Mouse (Mus musculus): ENCODE measurements around the gene Tex21. TPM values are rescaled to one million over a fixed set of nuclear protein-coding genes. Genes with fewer than 3 reads are reported as not detected.
"Not testable (repeated sequence)": the region's sequence is repeated elsewhere in the genome, so short reads cannot be mapped to it uniquely, and the experiment has no call there.

The Tex21 gene
- polyA plus RNA-seq, 1 experiment from 2014 or later: not detected

DNA sequence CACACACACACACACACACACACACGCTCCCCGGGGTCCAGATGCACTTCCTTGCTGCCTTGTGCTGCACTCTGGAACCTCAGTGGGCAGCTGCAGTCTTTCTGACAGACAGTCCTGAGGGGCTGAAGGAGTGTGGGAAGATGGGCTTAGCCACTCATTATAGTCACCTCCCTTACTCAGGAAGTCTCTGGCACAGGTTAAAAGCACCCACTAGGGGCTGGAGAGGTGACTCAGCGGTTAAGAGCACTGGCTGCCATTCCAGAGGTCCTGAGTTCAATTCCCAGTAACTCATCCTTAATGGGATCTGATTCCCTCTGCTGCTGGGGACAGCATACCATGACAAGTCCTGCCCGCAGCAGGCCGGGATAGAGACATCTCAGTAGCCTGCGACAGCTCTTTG is 15.9 kb downstream of the Tex21 start:
- ATAC-seq (ENCODE audit: low FRiP score, low read depth): no peak
- Histone ChIP-seq H3K4me3 (no peak overlapping the region), H3K27ac (replicated peaks) (no peak overlapping the region), H3K36me3 (no peaks in the 10 kb centered on the region), H3K4me2 (replicated peaks) (no peak overlapping the region), H3K4me1 (no peaks in the 10 kb centered on the region), H3K27me3 (no peaks in the 10 kb centered on the region), H3K9me3 (no peaks in the 10 kb centered on the region), H3K9ac (replicated peaks) (no peak overlapping the region)
- 85% methylated on average over 6 of the region's 6 CpGs for WGBS

DNA sequence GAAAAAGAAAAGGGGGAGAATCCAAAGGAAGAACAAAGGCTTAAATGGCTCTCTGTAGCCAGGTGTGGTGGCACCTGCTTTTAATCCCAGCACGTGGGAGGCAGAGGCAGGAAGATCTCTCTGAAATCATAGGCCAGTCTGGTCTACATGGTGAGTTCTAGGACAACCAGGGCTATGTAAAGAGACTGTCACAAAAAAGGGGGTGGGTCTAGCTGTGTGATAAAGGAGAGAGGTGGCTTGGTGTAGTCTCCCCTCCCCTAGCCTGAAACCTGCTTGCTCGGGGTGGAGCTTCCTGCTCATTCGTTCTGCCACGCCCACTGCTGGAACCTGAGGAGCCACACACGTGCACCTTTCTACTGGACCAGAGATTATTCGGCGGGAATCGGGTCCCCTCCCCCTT is 24.4 kb downstream of the Tex21 start:
- H3K27me3 ChIP-seq: not testable (repeated sequence)
- WGBS: 58% methylated on average over 4 of the region's 8 CpGs

DNA sequence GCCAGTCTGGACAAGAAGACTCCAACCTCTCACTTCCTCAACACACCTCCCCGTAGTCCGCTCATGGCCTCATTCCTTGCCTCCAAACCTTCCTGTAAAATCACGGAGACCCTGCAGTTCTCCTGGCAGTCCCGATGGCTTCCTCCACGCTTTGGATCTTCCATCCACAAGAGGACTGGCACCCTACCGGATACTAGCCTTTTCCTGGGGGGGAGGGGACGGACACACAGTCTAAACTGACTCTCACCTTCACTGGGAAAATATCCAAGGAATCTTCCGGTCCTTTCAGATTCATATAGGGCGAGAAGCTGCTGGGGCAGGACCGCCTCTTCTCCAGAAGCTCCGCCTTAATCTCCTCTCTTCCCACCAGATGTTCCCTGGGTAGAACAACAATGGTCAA is 29.8 kb downstream of the Tex21 start:
- 77% methylated on average over 11 of the region's 11 CpGs for WGBS
- Histone ChIP-seq H3K4me2 (replicated peaks) (no peak overlapping the region), H3K36me3 (no peaks in the 10 kb centered on the region), H3K9ac (replicated peaks) (no peak overlapping the region), H3K9me3 (no peaks in the 10 kb centered on the region), H3K27ac (replicated peaks) (no peak overlapping the region), H3K27me3 (no peaks in the 10 kb centered on the region), H3K4me1 (0 out of 2 replicates have a peak, but pooled peaks cover 3% of the 10 kb centered on the region), H3K4me3 (no peak overlapping the region)
- ATAC-seq (ENCODE audit: low FRiP score, low read depth): no peak

More for the DNA sequence above, 24.4 kb downstream of the Tex21 start:
- not testable (repeated sequence) for H3K9me3 ChIP-seq; H3K4me2 ChIP-seq (replicated peaks); H3K27ac ChIP-seq (replicated peaks); H3K4me3 ChIP-seq; H3K9ac ChIP-seq (replicated peaks); ATAC-seq (ENCODE audit: low FRiP score, low read depth); H3K36me3 ChIP-seq; H3K4me1 ChIP-seq

DNA sequence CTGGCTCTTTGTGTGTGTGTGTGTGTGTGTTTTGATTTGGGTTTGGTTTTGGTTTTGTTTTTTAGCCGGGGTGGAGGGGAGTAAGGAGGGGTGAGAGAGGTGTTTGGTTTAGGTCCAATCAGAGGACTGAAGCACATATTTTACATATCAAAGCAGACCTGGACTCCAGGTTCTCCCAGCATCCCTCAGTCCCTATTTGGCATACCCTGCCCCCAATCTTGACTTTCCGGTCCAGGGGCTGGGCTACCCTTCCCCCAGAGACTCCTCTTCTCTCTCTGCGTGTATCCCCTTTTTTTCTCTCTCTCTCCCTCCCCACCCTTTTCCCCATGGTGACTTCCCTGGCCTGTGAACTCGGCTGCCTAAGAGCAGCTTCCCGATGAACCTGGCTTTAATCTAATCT is 31.4 kb downstream of the Tex21 start:
- H3K4me2 ChIP-seq (replicated peaks): no peak overlapping the region
- H3K4me3 ChIP-seq: no peak overlapping the region
- no peaks in the 10 kb centered on the region for H3K9me3 ChIP-seq
- 25% methylated on average over 5 of the region's 5 CpGs for WGBS
- no peaks in the 10 kb centered on the region for H3K27me3 ChIP-seq
- H3K27ac ChIP-seq (replicated peaks): no peak overlapping the region
- no peaks in the 10 kb centered on the region for H3K36me3 ChIP-seq
- 0 out of 2 replicates have a peak, but pooled peaks cover 3% of the 10 kb centered on the region for H3K4me1 ChIP-seq
- no peak overlapping the region for H3K9ac ChIP-seq (replicated peaks)
- no peak for ATAC-seq (ENCODE audit: low FRiP score, low read depth)

DNA sequence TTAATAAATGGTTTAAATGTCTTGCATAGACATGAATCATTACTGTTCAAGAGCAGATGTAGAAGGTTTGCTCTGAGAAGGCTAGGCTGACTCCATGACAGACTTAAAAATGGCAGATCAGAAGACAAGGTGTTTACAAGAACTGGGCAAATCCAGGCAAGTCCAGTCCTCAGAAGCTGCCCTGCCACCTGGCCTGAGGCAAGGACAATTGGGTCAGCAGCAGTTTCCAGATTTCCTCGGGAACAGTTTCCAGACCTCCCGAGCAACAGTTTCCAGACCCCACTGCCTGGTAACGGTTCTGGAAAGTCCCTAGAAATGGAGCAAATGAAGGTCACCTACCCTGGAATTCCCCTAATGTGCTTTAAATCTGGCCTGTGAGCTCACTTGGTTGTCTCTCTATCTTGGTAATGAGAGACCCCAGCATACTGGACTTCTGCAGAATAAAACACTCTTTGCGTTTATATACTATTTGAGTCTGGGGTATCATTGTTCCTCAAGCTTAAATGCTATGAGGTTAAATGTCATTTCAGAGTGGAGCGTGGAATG is 37.0 kb downstream of the Tex21 start:
- ATAC-seq (ENCODE audit: low FRiP score, low read depth): no peak
- 94% methylated on average over 5 of the region's 5 CpGs for WGBS
- Histone ChIP-seq H3K36me3 (no peaks in the 10 kb centered on the region), H3K4me2 (replicated peaks) (no peak overlapping the region), H3K4me1 (no peaks in the 10 kb centered on the region), H3K9ac (replicated peaks) (no peak overlapping the region), H3K4me3 (no peak overlapping the region), H3K27me3 (no peaks in the 10 kb centered on the region), H3K27ac (replicated peaks) (no peak overlapping the region), H3K9me3 (no peaks in the 10 kb centered on the region)

DNA sequence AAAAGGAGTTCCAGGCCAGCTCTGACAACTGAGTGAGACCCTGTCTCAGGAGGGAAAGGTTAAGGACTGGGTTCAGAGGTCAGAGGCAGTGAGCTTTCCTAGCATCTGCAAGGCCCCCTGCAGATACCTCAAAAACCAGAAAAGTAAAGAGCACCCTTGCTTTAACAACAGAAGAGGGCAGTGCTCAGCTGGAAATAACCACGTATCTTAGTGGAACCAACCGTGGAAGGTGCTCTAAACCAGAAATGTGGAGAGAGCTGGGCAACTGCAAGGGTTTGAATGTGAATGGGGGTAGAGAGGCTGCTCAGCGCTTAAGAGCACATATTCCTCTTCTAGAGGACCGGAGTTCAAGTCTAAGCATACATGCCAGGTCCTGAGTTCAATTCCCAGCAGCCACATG is 46.2 kb downstream of the Tex21 start:
- Histone ChIP-seq H3K9ac (replicated peaks) (no peak overlapping the region), H3K4me2 (replicated peaks) (no peak overlapping the region), H3K36me3 (no peaks in the 10 kb centered on the region), H3K9me3 (no peaks in the 10 kb centered on the region), H3K27ac (replicated peaks) (no peak overlapping the region), H3K4me1 (peaks cover 10% of the 10 kb centered on the region), H3K27me3 (peaks cover 9% of the 10 kb centered on the region), H3K4me3 (no peak overlapping the region)
- 78% methylated on average over 4 of the region's 4 CpGs for WGBS
- ATAC-seq (ENCODE audit: low FRiP score, low read depth): no peak

DNA sequence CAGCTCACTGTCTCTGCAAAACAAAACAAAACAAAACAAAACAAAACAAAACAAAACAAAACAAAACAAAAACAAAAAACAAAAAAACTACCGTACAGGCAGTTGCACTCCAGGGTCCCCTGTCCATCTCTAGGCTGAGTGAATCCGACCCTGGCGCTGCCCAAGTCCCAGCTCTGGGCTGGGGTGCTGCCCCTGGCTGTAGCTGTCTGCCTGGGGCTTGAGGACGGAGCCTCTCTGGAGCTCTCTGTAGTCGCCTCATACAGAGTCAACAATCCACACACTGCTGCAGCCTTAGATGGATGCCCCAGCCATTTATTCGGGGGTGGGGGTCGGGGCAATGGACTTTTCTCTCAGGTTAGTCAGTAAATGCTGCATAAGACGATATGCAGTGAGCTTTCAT is 49.5 kb downstream of the Tex21 start:
- H3K9me3 ChIP-seq: no peaks in the 10 kb centered on the region
- ATAC-seq (ENCODE audit: low FRiP score, low read depth): peak; percentile 56; the same call in 1 of the 2 replicates
- peak overlapping the region; percentile 41; the same call in 1 of the 2 replicates for H3K9ac ChIP-seq (replicated peaks)
- peak overlapping the region; percentile 36 for H3K4me3 ChIP-seq
- H3K36me3 ChIP-seq: no peaks in the 10 kb centered on the region
- peaks cover 10% of the 10 kb centered on the region for H3K4me1 ChIP-seq
- 36% methylated on average over 8 of the region's 8 CpGs for WGBS
- peak overlapping the region; percentile 68 for H3K4me2 ChIP-seq (replicated peaks)
- peaks cover 23% of the 10 kb centered on the region for H3K27me3 ChIP-seq
- no peak overlapping the region for H3K27ac ChIP-seq (replicated peaks)

DNA sequence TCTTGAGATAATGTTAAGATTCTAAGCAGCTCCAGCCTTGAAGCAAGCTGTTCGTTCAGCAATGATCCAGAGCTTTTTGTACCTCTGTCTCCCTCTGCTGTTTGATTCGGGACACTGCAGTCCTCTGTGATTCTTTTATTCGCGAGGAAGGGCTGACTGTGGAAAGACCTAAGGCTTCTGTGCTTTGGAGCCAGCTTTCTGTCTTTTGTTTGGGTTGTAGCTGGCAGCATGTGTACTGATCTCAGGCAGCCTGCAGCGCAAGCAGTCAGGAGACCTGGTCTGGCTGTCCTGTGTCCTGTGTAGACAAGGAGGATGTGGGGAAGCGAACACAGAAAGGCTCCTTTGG is 49.9 kb downstream of the Tex21 start:
- Histone ChIP-seq H3K9me3 (no peaks in the 10 kb centered on the region), H3K4me3 (peak overlapping the region; percentile 36), H3K9ac (replicated peaks) (peak overlapping the region; percentile 41), H3K36me3 (no peaks in the 10 kb centered on the region), H3K27me3 (peaks cover 23% of the 10 kb centered on the region), H3K4me2 (replicated peaks) (peak overlapping the region; percentile 68), H3K27ac (replicated peaks) (no peak overlapping the region), H3K4me1 (peaks cover 10% of the 10 kb centered on the region)
- peak; percentile 80 for ATAC-seq (ENCODE audit: low FRiP score, low read depth)
- WGBS: 8% methylated on average over 6 of the region's 6 CpGs

DNA sequence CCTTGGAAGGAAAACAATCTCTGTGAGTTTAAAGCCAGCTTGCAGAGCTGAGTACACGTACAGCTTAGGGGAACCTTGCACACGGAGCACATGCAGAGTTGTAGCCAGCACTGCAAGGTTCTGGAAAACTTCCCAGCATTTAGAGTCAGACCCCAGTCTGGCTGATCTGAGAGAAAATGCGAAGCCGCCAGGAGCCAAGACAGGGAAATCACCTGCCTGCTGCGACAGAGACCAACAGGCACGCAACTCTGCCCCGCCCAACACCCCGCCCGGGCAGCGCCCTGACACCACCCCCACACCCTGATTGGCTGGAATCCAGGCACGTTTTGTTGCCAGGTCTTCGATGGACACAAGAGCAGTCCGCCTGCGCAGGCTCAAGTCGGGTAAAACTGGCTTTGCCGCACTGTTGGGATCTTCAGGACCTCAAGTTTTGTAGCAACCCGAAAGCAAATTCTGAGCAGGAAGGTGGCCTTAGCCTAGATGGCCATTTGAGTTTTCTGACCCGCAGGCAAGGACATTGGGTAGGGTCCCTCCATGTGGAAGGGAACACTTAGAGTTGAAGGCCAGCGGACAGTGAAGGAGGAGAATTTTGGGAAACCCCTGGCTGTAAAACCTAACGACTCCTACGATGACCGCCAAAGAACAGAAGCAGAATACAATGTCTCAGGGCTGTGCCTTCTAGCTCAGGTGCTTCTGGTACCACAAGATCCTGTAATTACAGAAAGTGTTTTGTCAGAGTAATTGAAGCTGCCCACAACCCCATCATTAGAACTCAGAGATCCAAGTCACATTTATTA is 50.4 kb downstream of the Tex21 start:
- Histone ChIP-seq H3K27me3 (peaks cover 23% of the 10 kb centered on the region), H3K4me1 (peaks cover 10% of the 10 kb centered on the region), H3K9me3 (no peaks in the 10 kb centered on the region), H3K9ac (replicated peaks) (peak overlapping the region; percentile 41), H3K27ac (replicated peaks) (no peak overlapping the region), H3K4me3 (peak overlapping the region; percentile 36), H3K4me2 (replicated peaks) (peak overlapping the region; percentile 68), H3K36me3 (no peaks in the 10 kb centered on the region)
- ATAC-seq (ENCODE audit: low FRiP score, low read depth): peak; percentile 81
- 1% methylated on average over 22 of the region's 22 CpGs for WGBS

DNA sequence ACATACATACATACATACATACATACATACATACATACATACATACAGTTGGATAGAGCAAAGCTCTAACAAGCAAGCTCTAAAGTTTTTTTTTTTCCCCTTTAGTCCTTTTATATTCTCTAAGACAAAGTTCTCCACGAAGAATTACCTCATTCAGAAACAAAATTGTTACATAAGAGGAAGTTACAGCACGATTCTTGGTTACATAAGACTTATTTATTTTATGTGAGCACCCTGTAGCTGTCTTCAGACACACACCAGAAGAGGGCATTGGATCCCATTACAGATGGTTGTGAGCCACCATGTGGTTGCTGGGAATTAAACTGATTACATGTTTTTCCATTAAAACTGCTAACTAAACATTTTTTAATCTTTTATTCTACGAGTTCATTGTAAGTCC is 52.0 kb downstream of the Tex21 start:
- no peak overlapping the region for H3K9ac ChIP-seq (replicated peaks)
- no peak overlapping the region for H3K4me3 ChIP-seq
- H3K9me3 ChIP-seq: no peaks in the 10 kb centered on the region
- no peak for ATAC-seq (ENCODE audit: low FRiP score, low read depth)
- H3K27me3 ChIP-seq: peaks cover 23% of the 10 kb centered on the region
- no peak overlapping the region for H3K27ac ChIP-seq (replicated peaks)
- 73% methylated on average over 3 of the region's 3 CpGs for WGBS
- no peak overlapping the region for H3K4me2 ChIP-seq (replicated peaks)
- H3K4me1 ChIP-seq: peaks cover 10% of the 10 kb centered on the region
- no peaks in the 10 kb centered on the region for H3K36me3 ChIP-seq

DNA sequence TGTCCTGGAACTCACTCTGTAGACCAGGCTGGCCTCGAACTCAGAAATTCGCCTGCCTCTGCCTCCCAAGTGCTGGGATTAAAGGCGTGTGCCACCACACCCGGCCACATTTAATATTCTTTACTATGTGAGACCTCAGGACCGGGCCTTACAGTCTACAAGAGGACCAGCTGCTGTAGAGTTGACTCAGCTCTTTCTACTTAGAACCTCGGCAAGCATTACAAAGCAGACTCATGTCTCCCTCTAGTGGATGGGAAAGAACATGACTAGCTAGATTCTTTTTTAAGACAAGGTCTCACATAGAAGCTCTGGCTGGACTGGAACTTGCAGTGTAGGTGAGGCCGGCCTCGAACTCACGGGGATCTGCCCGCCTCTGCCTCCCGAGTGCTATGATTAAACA is 55.6 kb downstream of the Tex21 start:
- Histone ChIP-seq H3K9ac (replicated peaks) (no peak overlapping the region), H3K9me3 (no peaks in the 10 kb centered on the region), H3K4me2 (replicated peaks) (no peak overlapping the region), H3K36me3 (no peaks in the 10 kb centered on the region), H3K4me1 (peaks cover 3% of the 10 kb centered on the region), H3K27me3 (peaks cover 20% of the 10 kb centered on the region), H3K4me3 (no peak overlapping the region), H3K27ac (replicated peaks) (no peak overlapping the region)
- WGBS: 54% methylated on average over 11 of the region's 11 CpGs
- no peak for ATAC-seq (ENCODE audit: low FRiP score, low read depth)

DNA sequence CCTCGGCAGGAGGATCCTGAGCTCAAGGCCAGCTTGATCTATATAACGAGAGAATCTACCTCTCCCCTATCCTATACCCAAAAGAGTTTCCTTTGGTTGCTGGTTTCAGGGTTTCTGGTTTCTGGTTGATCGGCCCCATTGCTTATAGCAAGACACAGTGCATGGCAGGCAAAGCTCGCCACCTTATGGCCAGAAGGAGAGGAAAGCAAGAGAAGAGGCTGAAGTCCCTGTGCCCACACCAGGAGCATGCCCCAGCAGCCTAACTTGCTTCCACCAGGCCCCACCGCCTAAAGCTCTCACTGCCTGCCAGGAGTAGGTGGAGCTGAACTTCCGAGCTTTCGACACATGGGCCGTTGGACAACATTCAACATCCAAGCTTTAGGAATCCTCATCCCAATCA is 58.7 kb downstream of the Tex21 start:
- no peaks in the 10 kb centered on the region for H3K4me1 ChIP-seq
- H3K4me2 ChIP-seq (replicated peaks): no peak overlapping the region
- no peak for ATAC-seq (ENCODE audit: low FRiP score, low read depth)
- H3K9me3 ChIP-seq: no peaks in the 10 kb centered on the region
- WGBS: 41% methylated on average over 8 of the region's 8 CpGs
- no peak overlapping the region for H3K4me3 ChIP-seq
- no peak overlapping the region for H3K27ac ChIP-seq (replicated peaks)
- H3K36me3 ChIP-seq: no peaks in the 10 kb centered on the region
- no peak overlapping the region for H3K9ac ChIP-seq (replicated peaks)
- no peaks in the 10 kb centered on the region for H3K27me3 ChIP-seq
